Mouse (Mus musculus): ENCODE results near the gene Ptpdc1. TPM values are rescaled to one million over a fixed set of nuclear protein-coding genes. Genes with fewer than 3 reads are reported as not detected.

The Ptpdc1 gene
- total RNA-seq (2014; fragmentation: Nextera tagmentation) (not detected in 2 replicates), total RNA-seq (2017) (0.06 and 0.11 TPM in 2 replicates), polyA plus RNA-seq (2012) (not detected in 2 replicates)

GRCm38 (mm10) chr13:48625433-48626184 is at the start of gene Ptpdc1:
Gene Ptpdc1 (minus strand): TSS chr13:48625664.
- DNase-seq (ENCODE audit: low spot score), result no peak
- no peaks in the 10 kb centered on the region for H3K36me3 ChIP-seq (replicated peaks)
- no peak for TF ChIP-seq TAL1 (conservative IDR thresholded peaks at IDR 0.05; ENCODE audit: low read depth, low read length)
- no peak for TF ChIP-seq POLR2AphosphoS5 (IDR thresholded peaks at IDR 0.05; ENCODE audit: insufficient replicate concordance, low read depth, low read length)
- TF ChIP-seq GATA1 (IDR thresholded peaks at IDR 0.05; ENCODE audit: borderline replicate concordance, low read length), result no peak
- TF ChIP-seq CTCF (IDR thresholded peaks at IDR 0.05; ENCODE audit: low read depth, low read length), result no peak
- H3K9me3 ChIP-seq (replicated peaks), result peaks cover 9% of the 10 kb centered on the region
- no peaks in the 10 kb centered on the region for H3K4me1 ChIP-seq (ENCODE audit: insufficient read depth, low read depth, low read length)
- H3K27me3 ChIP-seq (ENCODE audit: insufficient read depth, low read length), result no peaks in the 10 kb centered on the region
- H3K4me3 ChIP-seq (ENCODE audit: low read depth, low read length), result no peak within 1 kb of the TSS; the same call in 1 of the 2 replicates
- no peak for ATAC-seq (ENCODE audit: extremely low read depth, insufficient number of reproducible peaks, low FRiP score, poor library complexity, severe bottlenecking)

GRCm38 (mm10) chr13:48674609-48675008 is 49.1 kb upstream of the Ptpdc1 start:
- no peaks in the 10 kb centered on the region for H3K9me3 ChIP-seq (replicated peaks)
- DNase-seq (ENCODE audit: low spot score) (no peak), ATAC-seq (ENCODE audit: extremely low read depth, insufficient number of reproducible peaks, low FRiP score, poor library complexity, severe bottlenecking) (no peak)
- no peak overlapping the region for H3K4me3 ChIP-seq (ENCODE audit: low read depth, low read length)
- no peak for TF ChIP-seq POLR2AphosphoS5 (IDR thresholded peaks at IDR 0.05; ENCODE audit: insufficient replicate concordance, low read depth, low read length)
- no peak for TF ChIP-seq GATA1 (IDR thresholded peaks at IDR 0.05; ENCODE audit: borderline replicate concordance, low read length)
- no peak for TF ChIP-seq TAL1 (conservative IDR thresholded peaks at IDR 0.05; ENCODE audit: low read depth, low read length)
- no peak for TF ChIP-seq GATA2 (IDR thresholded peaks at IDR 0.05; ENCODE audit: borderline replicate concordance, low read depth, low read length)
- no peak for TF ChIP-seq CTCF (IDR thresholded peaks at IDR 0.05; ENCODE audit: low read depth, low read length)
- no peaks in the 10 kb centered on the region for H3K4me1 ChIP-seq (ENCODE audit: insufficient read depth, low read depth, low read length)
- H3K27me3 ChIP-seq (ENCODE audit: insufficient read depth, low read length), result 0 out of 2 replicates have a peak, but pooled peaks cover 5% of the 10 kb centered on the region
- H3K36me3 ChIP-seq (replicated peaks), result no peaks in the 10 kb centered on the region

GRCm38 (mm10) chr13:48672312-48672840 is 46.9 kb upstream of the Ptpdc1 start:
- Histone ChIP-seq H3K4me1 (ENCODE audit: insufficient read depth, low read depth, low read length) (no peaks in the 10 kb centered on the region), H3K36me3 (replicated peaks) (no peaks in the 10 kb centered on the region), H3K9me3 (replicated peaks) (no peaks in the 10 kb centered on the region), H3K27me3 (ENCODE audit: insufficient read depth, low read length) (peaks cover 25% of the 10 kb centered on the region; the same call in 1 of the 2 replicates), H3K4me3 (ENCODE audit: low read depth, low read length) (no peak overlapping the region)
- DNase-seq (ENCODE audit: low spot score) (no peak), ATAC-seq (ENCODE audit: extremely low read depth, insufficient number of reproducible peaks, low FRiP score, poor library complexity, severe bottlenecking) (no peak)
- no peak for TF ChIP-seq CTCF (IDR thresholded peaks at IDR 0.05; ENCODE audit: low read depth, low read length)
- no peak for TF ChIP-seq GATA2 (IDR thresholded peaks at IDR 0.05; ENCODE audit: borderline replicate concordance, low read depth, low read length)
- TF ChIP-seq POLR2AphosphoS5 (IDR thresholded peaks at IDR 0.05; ENCODE audit: insufficient replicate concordance, low read depth, low read length), result no peak
- TF ChIP-seq GATA1 (IDR thresholded peaks at IDR 0.05; ENCODE audit: borderline replicate concordance, low read length), result no peak
- TF ChIP-seq TAL1 (conservative IDR thresholded peaks at IDR 0.05; ENCODE audit: low read depth, low read length), result no peak

DNA sequence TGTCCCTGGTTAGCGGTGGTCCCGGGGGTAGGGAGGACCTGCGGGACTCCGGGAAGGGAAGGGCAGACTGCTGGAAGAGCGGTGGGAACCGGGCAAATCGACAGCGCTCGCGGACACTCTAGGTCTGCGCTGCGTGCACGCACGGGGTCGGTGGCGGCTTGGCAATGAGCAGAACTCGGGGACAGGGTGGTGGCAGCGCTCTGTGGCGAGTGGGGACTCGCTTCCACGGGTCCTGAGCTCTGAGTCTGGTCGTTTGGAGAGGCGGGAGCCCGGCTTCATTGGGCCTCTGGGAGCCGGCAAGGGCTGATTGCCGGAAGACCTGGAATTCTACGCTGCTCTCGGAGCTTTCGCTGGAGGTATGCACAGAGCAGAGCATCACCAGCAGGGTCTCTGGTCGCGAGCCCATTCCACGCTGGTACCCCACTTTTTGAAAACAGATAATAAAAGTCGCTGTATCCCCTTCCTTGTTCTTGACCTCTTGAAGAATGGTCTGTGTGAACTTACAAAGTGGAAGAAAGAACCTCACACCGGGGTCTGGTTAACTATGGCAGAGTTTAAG is 43.6 kb upstream of the Ptpdc1 start:
- H3K27me3 ChIP-seq (ENCODE audit: insufficient read depth, low read length), result peaks cover 44% of the 10 kb centered on the region; the same call in 1 of the 2 replicates
- H3K4me3 ChIP-seq (ENCODE audit: low read depth, low read length), result no peak overlapping the region
- no peak for TF ChIP-seq GATA2 (IDR thresholded peaks at IDR 0.05; ENCODE audit: borderline replicate concordance, low read depth, low read length)
- TF ChIP-seq CTCF (IDR thresholded peaks at IDR 0.05; ENCODE audit: low read depth, low read length), result no peak
- TF ChIP-seq POLR2AphosphoS5 (IDR thresholded peaks at IDR 0.05; ENCODE audit: insufficient replicate concordance, low read depth, low read length), result no peak
- no peak for TF ChIP-seq GATA1 (IDR thresholded peaks at IDR 0.05; ENCODE audit: borderline replicate concordance, low read length)
- TF ChIP-seq TAL1 (conservative IDR thresholded peaks at IDR 0.05; ENCODE audit: low read depth, low read length), result no peak
- H3K36me3 ChIP-seq (replicated peaks), result no peaks in the 10 kb centered on the region
- peaks cover 4% of the 10 kb centered on the region; the same call in 1 of the 2 replicates for H3K9me3 ChIP-seq (replicated peaks)
- ATAC-seq (ENCODE audit: extremely low read depth, insufficient number of reproducible peaks, low FRiP score, poor library complexity, severe bottlenecking), result no peak
- no peaks in the 10 kb centered on the region for H3K4me1 ChIP-seq (ENCODE audit: insufficient read depth, low read depth, low read length)
- no peak for DNase-seq (ENCODE audit: low spot score)

GRCm38 (mm10) chr13:48668091-48668975 is 42.9 kb upstream of the Ptpdc1 start:
- Histone ChIP-seq H3K4me3 (ENCODE audit: low read depth, low read length) (no peak overlapping the region), H3K27me3 (ENCODE audit: insufficient read depth, low read length) (peaks cover 50% of the 10 kb centered on the region; the same call in 1 of the 2 replicates)

More at GRCm38 (mm10) chr13:48668091-48668975, 42.9 kb upstream of the Ptpdc1 start:
- Histone ChIP-seq H3K9me3 (replicated peaks) (peaks cover 11% of the 10 kb centered on the region), H3K4me1 (ENCODE audit: insufficient read depth, low read depth, low read length) (no peaks in the 10 kb centered on the region), H3K36me3 (replicated peaks) (no peaks in the 10 kb centered on the region)
- TF ChIP-seq POLR2AphosphoS5 (IDR thresholded peaks at IDR 0.05; ENCODE audit: insufficient replicate concordance, low read depth, low read length), result no peak
- TF ChIP-seq GATA2 (IDR thresholded peaks at IDR 0.05; ENCODE audit: borderline replicate concordance, low read depth, low read length), result no peak
- TF ChIP-seq GATA1 (IDR thresholded peaks at IDR 0.05; ENCODE audit: borderline replicate concordance, low read length), result no peak
- no peak for TF ChIP-seq CTCF (IDR thresholded peaks at IDR 0.05; ENCODE audit: low read depth, low read length)
- TF ChIP-seq TAL1 (conservative IDR thresholded peaks at IDR 0.05; ENCODE audit: low read depth, low read length), result no peak
- no peak for ATAC-seq (ENCODE audit: extremely low read depth, insufficient number of reproducible peaks, low FRiP score, poor library complexity, severe bottlenecking)
- DNase-seq (ENCODE audit: low spot score), result no peak

Measured in G1E (cell line).